Mouse (Mus musculus) MEL (cell line): ENCODE results near the gene Fam98c. TPM values are rescaled to one million over a fixed set of nuclear protein-coding genes. Genes with fewer than 3 reads are reported as not detected.

ENCODE experiments used
- DNase-seq: peaks from one replicate; pipeline ENCODE4 v3.0.0; 2011; ENCODE audit warnings: low read depth, low spot score
- H3K27ac ChIP-seq: 2 replicates; pipeline ENCODE4 v1.5.1; 2012; ENCODE audit warnings: low read depth, mild to moderate bottlenecking, control low read depth, low read length, moderate library complexity; ENCODE audit not compliant: control insufficient read depth
- H3K27me3 ChIP-seq, 2 experiments: fragments of 150-350 bp in 1 of 2; sonication (generic) in 1 of 2; 2 replicates each; pipeline ENCODE4 v1.6.1; 2012; ENCODE audit warnings: low read length in 2 of 2, mild to moderate bottlenecking in 2 of 2, improper control_type of control experiment in 1 of 2, moderate library complexity in 1 of 2; ENCODE audit not compliant: insufficient read depth in 2 of 2, control insufficient read depth in 1 of 2
- H3K36me3 ChIP-seq, 2 experiments: 2 replicates each; pipeline ENCODE4 v1.6.1; 2012 to 2014; ENCODE audit warnings: low read length in 2 of 2, improper control_type of control experiment in 1 of 2, inconsistent platforms in 1 of 2, mild to moderate bottlenecking in 1 of 2; ENCODE audit not compliant: insufficient read depth in 2 of 2, control insufficient read depth in 1 of 2
- H3K4me1 ChIP-seq, 2 experiments: fragments of 150-350 bp in 1 of 2; sonication (generic) in 1 of 2; 2 replicates each; pipeline ENCODE4 v1.6.1; 2012; ENCODE audit warnings: low read length in 2 of 2, improper control_type of control experiment in 1 of 2, mild to moderate bottlenecking in 1 of 2; ENCODE audit not compliant: insufficient read depth in 2 of 2, control insufficient read depth in 1 of 2
- H3K4me3 ChIP-seq, 2 experiments: fragments of 150-350 bp in 1 of 2; sonication (generic) in 1 of 2; 2 replicates each; pipeline ENCODE4 v1.5.1; 2012; ENCODE audit warnings: low read depth in 2 of 2, low read length in 2 of 2, mild to moderate bottlenecking in 2 of 2, moderate library complexity in 2 of 2, control low read depth in 1 of 2, improper control_type of control experiment in 1 of 2; ENCODE audit not compliant: control insufficient read depth in 1 of 2, insufficient read depth in 1 of 2
- H3K79me2 ChIP-seq: 2 replicates; pipeline ENCODE4 v1.6.1; 2012; ENCODE audit warnings: mild to moderate bottlenecking, low read length, moderate library complexity; ENCODE audit not compliant: control insufficient read depth, poor library complexity, insufficient read depth
- H3K9ac ChIP-seq: 2 replicates; pipeline ENCODE4 v1.6.1; 2012; ENCODE audit warnings: low read depth, mild to moderate bottlenecking, control low read depth, low read length, moderate library complexity; ENCODE audit not compliant: control insufficient read depth, poor library complexity, severe bottlenecking
- H3K9me3 ChIP-seq: fragments of 150-350 bp; sonication (generic); replicated peaks from 2 replicates; pipeline ENCODE4 v1.6.1; 2012; ENCODE audit warnings: mild to moderate bottlenecking, low read length, improper control_type of control experiment, moderate library complexity; ENCODE audit not compliant: insufficient read depth
- BHLHE40 ChIP-seq: IDR thresholded peaks from 2 replicates; pipeline ENCODE4 v1.6.1; 2012; ENCODE audit warnings: low read depth, mild to moderate bottlenecking, inconsistent platforms, low read length, improper control_type of control experiment, borderline replicate concordance
- CHD1 ChIP-seq: IDR thresholded peaks from 2 replicates; pipeline ENCODE4 v1.6.1; 2012; ENCODE audit warnings: low read depth, mild to moderate bottlenecking, inconsistent platforms, low read length, improper control_type of control experiment
- CHD2 ChIP-seq: IDR thresholded peaks from 2 replicates; pipeline ENCODE4 v1.6.1; 2011; ENCODE audit warnings: low read length, improper control_type of control experiment
- CTCF ChIP-seq, 3 experiments: IDR thresholded peaks in 2 of 3; conservative IDR thresholded peaks in 1 of 3; 2 replicates each; pipeline ENCODE4 v1.5.1; 2011 to 2012; ENCODE audit warnings: low read length in 3 of 3, low read depth in 2 of 3, mild to moderate bottlenecking in 2 of 3, improper control_type of control experiment in 1 of 3, inconsistent platforms in 1 of 3, mixed read lengths in 1 of 3, moderate library complexity in 1 of 3; ENCODE audit not compliant: control insufficient read depth in 1 of 3, insufficient read depth in 1 of 3, poor library complexity in 1 of 3, severe bottlenecking in 1 of 3
- ELF1 ChIP-seq: IDR thresholded peaks from 2 replicates; pipeline ENCODE4 v1.6.1; 2014; ENCODE audit warnings: low read depth, mild to moderate bottlenecking, inconsistent platforms, low read length, improper control_type of control experiment, moderate library complexity
- EP300 ChIP-seq, 2 experiments: IDR thresholded peaks; 2 replicates each; pipeline ENCODE4 v1.6.1; 2011; ENCODE audit warnings: improper control_type of control experiment in 2 of 2, low read length in 2 of 2, low read depth in 1 of 2, mild to moderate bottlenecking in 1 of 2
- ETS1 ChIP-seq: IDR thresholded peaks from 2 replicates; pipeline ENCODE4 v1.6.1; 2012; ENCODE audit warnings: low read depth, mild to moderate bottlenecking, inconsistent platforms, low read length, improper control_type of control experiment, moderate library complexity
- GATA1 ChIP-seq: IDR thresholded peaks from 2 replicates; pipeline ENCODE4 v1.6.1; 2011; ENCODE audit warnings: low read depth, low read length, improper control_type of control experiment
- JUND ChIP-seq: IDR thresholded peaks from 2 replicates; pipeline ENCODE4 v1.6.1; 2011; ENCODE audit warnings: low read depth, mild to moderate bottlenecking, improper control_type of control experiment, low read length
- KAT2A ChIP-seq: conservative IDR thresholded peaks from 2 replicates; pipeline ENCODE4 v1.6.1; 2012; ENCODE audit warnings: low read depth, low read length, improper control_type of control experiment, inconsistent platforms
- MAFK ChIP-seq: IDR thresholded peaks from 2 replicates; pipeline ENCODE4 v1.6.1; 2011; ENCODE audit warnings: low read depth, mild to moderate bottlenecking, low read length, improper control_type of control experiment, borderline replicate concordance
- MAX ChIP-seq: IDR thresholded peaks from 2 replicates; pipeline ENCODE4 v1.6.1; 2011; ENCODE audit warnings: low read length, improper control_type of control experiment
- MAZ ChIP-seq: IDR thresholded peaks from 2 replicates; pipeline ENCODE4 v1.6.1; 2012; ENCODE audit warnings: low read depth, mild to moderate bottlenecking, inconsistent platforms, low read length, improper control_type of control experiment
- MEF2A ChIP-seq: IDR thresholded peaks from 2 replicates; pipeline ENCODE4 v1.6.1; 2014; ENCODE audit warnings: low read depth, mild to moderate bottlenecking, inconsistent platforms, low read length, improper control_type of control experiment; ENCODE audit not compliant: poor library complexity, insufficient replicate concordance, severe bottlenecking; ENCODE audit errors: extremely low read depth
- MXI1 ChIP-seq: IDR thresholded peaks from 2 replicates; pipeline ENCODE4 v1.6.1; 2011; ENCODE audit warnings: mild to moderate bottlenecking, low read depth, low read length, improper control_type of control experiment
- MYB ChIP-seq: IDR thresholded peaks from 2 replicates; pipeline ENCODE4 v1.6.1; 2011; ENCODE audit warnings: mild to moderate bottlenecking, low read depth, low read length, improper control_type of control experiment
- MYC ChIP-seq: IDR thresholded peaks from 2 replicates; pipeline ENCODE4 v1.6.1; 2011; ENCODE audit warnings: low read depth, mild to moderate bottlenecking, low read length, improper control_type of control experiment, moderate library complexity
- NELFE ChIP-seq: IDR thresholded peaks from 2 replicates; pipeline ENCODE4 v1.6.1; 2011; ENCODE audit warnings: low read depth, low read length, improper control_type of control experiment
- NRF1 ChIP-seq: IDR thresholded peaks from 2 replicates; pipeline ENCODE4 v1.6.1; 2014; ENCODE audit warnings: low read depth, mild to moderate bottlenecking, inconsistent platforms, low read length, improper control_type of control experiment, moderate library complexity; ENCODE audit not compliant: poor library complexity, insufficient read depth, severe bottlenecking
- POLR2A ChIP-seq, 2 experiments: IDR thresholded peaks; 2 replicates each; pipeline ENCODE4 v1.6.1; 2011 to 2012; ENCODE audit warnings: low read length in 2 of 2, mild to moderate bottlenecking in 2 of 2, control low read depth in 1 of 2, improper control_type of control experiment in 1 of 2, low read depth in 1 of 2, moderate library complexity in 1 of 2; ENCODE audit not compliant: control insufficient read depth in 1 of 2, insufficient read depth in 1 of 2, poor library complexity in 1 of 2
- POLR2AphosphoS2 ChIP-seq: IDR thresholded peaks from 2 replicates; pipeline ENCODE4 v1.6.1; 2011; ENCODE audit warnings: low read length, improper control_type of control experiment
- POLR2AphosphoS5 ChIP-seq: IDR thresholded peaks from 2 replicates; pipeline ENCODE4 v1.6.1; 2012; ENCODE audit warnings: low read depth, borderline replicate concordance, mild to moderate bottlenecking, inconsistent platforms, low read length, moderate library complexity, mixed read lengths
- RAD21 ChIP-seq: IDR thresholded peaks from 2 replicates; pipeline ENCODE4 v1.6.1; 2011; ENCODE audit warnings: mild to moderate bottlenecking, low read depth, low read length, improper control_type of control experiment
- RCOR1 ChIP-seq: IDR thresholded peaks from 2 replicates; pipeline ENCODE4 v1.6.1; 2012; ENCODE audit warnings: low read depth, mild to moderate bottlenecking, inconsistent platforms, low read length, improper control_type of control experiment
- SIN3A ChIP-seq: IDR thresholded peaks from 2 replicates; pipeline ENCODE4 v1.6.1; 2012; ENCODE audit warnings: low read length, improper control_type of control experiment, inconsistent platforms
- SMC3 ChIP-seq: IDR thresholded peaks from 2 replicates; pipeline ENCODE4 v1.6.1; 2011; ENCODE audit warnings: low read depth, low read length, improper control_type of control experiment
- TAL1 ChIP-seq: IDR thresholded peaks from 2 replicates; pipeline ENCODE4 v1.6.1; 2012; ENCODE audit warnings: mild to moderate bottlenecking, inconsistent platforms, low read length, moderate library complexity, mixed read lengths
- TBP ChIP-seq: IDR thresholded peaks from 2 replicates; pipeline ENCODE4 v1.8.0; 2011; ENCODE audit warnings: low read depth, low read length, improper control_type of control experiment
- TCF12 ChIP-seq: IDR thresholded peaks from 2 replicates; pipeline ENCODE4 v1.6.1; 2014; ENCODE audit warnings: low read depth, mild to moderate bottlenecking, inconsistent platforms, low read length, improper control_type of control experiment, moderate library complexity
- UBTF ChIP-seq: IDR thresholded peaks from 2 replicates; pipeline ENCODE4 v1.6.1; 2012; ENCODE audit warnings: low read depth, mild to moderate bottlenecking, inconsistent platforms, low read length, improper control_type of control experiment, moderate library complexity, borderline replicate concordance; ENCODE audit not compliant: insufficient read depth
- USF1 ChIP-seq: IDR thresholded peaks from 2 replicates; pipeline ENCODE4 v1.6.1; 2014; ENCODE audit warnings: low read depth, mild to moderate bottlenecking, inconsistent platforms, low read length, improper control_type of control experiment, moderate library complexity
- USF2 ChIP-seq, 2 experiments: IDR thresholded peaks; 2 replicates each; pipeline ENCODE4 v1.6.1; 2011 to 2012; ENCODE audit warnings: improper control_type of control experiment in 2 of 2, low read length in 2 of 2, borderline replicate concordance in 1 of 2, inconsistent platforms in 1 of 2, low read depth in 1 of 2, mild to moderate bottlenecking in 1 of 2; ENCODE audit not compliant: insufficient read depth in 1 of 2
- ZC3H11A ChIP-seq: IDR thresholded peaks from 2 replicates; pipeline ENCODE4 v1.6.1; 2012; ENCODE audit warnings: low read depth, mild to moderate bottlenecking, inconsistent platforms, low read length, improper control_type of control experiment
- ZKSCAN1 ChIP-seq: IDR thresholded peaks from 2 replicates; pipeline ENCODE4 v1.6.1; 2012; ENCODE audit warnings: low read depth, mild to moderate bottlenecking, inconsistent platforms, low read length, improper control_type of control experiment, moderate library complexity
- ZMIZ1 ChIP-seq: IDR thresholded peaks from 2 replicates; pipeline ENCODE4 v1.6.1; 2012; ENCODE audit warnings: low read depth, mild to moderate bottlenecking, inconsistent platforms, low read length, improper control_type of control experiment, moderate library complexity
- ZNF384 ChIP-seq: IDR thresholded peaks from 2 replicates; pipeline ENCODE4 v1.6.1; 2012; ENCODE audit warnings: low read depth, mild to moderate bottlenecking, inconsistent platforms, low read length, improper control_type of control experiment
- polyA plus RNA-seq, 2 experiments: library from polyadenylated mRNA; stranded (reverse) in 1 of 2; unstranded in 1 of 2; fragments of >175 nt in 1 of 2; fragments of >200 nt in 1 of 2; gene quantifications; 2 replicates each; pipeline versions ENCODE4 v1.2.1 to v1.2.4; 2012; ENCODE audit warnings: low replicate concordance in 2 of 2, low read depth in 1 of 2; ENCODE audit not compliant: insufficient read length in 2 of 2, insufficient read depth in 1 of 2, missing spikeins in 1 of 2
- total RNA-seq: library from RNA; depleted of rRNA; stranded (reverse); fragments of 300-350 nt; gene quantifications from 2 replicates; pipeline ENCODE4 v1.2.3, GENCODE M21; 2012

Fam98c gene
- total and polyA plus RNA-seq, 3 experiments = 14.3 to 32.0 TPM; not detected in 1

DNA sequence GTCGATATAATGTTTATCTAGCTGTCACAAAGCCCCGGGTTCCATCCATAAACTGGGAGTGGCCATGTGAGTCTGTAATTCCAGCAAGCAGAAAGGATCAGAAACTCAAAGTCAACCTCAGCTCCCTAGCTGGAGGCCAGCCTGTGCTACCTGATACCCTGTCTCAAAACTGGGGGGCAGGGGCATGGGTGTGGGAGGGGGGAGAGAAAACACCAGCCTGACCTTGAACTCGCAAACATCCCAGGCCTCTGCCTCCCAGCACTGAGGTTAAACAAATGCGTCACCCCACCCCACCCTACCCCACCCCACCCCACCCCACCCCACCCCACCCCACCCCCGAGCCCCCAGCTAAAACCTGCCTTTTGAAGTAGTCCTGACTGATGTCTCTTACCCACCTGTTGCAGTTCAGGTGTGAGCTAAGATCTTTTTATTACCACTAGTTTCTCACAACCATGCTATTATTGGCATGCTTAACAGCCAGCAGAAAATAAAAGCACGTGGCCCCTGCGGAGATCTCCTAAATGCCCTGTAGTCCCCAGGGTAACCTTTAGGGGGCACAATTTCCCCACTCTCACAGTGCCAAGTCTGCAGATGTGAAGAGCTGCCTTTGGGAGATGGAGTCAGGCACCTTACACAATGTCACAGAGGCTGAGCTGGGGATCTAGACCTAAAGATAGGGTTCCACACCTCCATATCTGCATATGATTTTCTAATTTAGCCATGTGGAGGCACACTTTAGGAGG lies 29.7 kb downstream of the Fam98c start:
- H3K9me3 ChIP-seq = no peaks in the 10 kb centered on the region
- no peak overlapping the region for H3K4me3 ChIP-seq
- H3K27ac ChIP-seq = no peak overlapping the region
- no peaks in the 10 kb centered on the region; a peak in 1 of 4 replicates for H3K36me3 ChIP-seq
- no peaks in the 10 kb centered on the region for H3K79me2 ChIP-seq
- H3K4me1 ChIP-seq = peaks cover 0 to 6% of the 10 kb centered on the region in 2 experiments; a peak in 1 of 4 replicates
- no peaks in the 10 kb centered on the region for H3K27me3 ChIP-seq
- H3K9ac ChIP-seq = 0 out of 2 replicates have a peak overlapping the region, but pooled peaks have one; percentile 20
- peak; percentile 87 for DNase-seq
- TF ChIP-seq POLR2AphosphoS5 = no peak
- TF ChIP-seq ZNF384 = no peak
- TF ChIP-seq MEF2A = no peak
- no peak for TF ChIP-seq ZMIZ1
- TF ChIP-seq CHD1 = no peak
- peak; percentile 86 for TF ChIP-seq USF1
- TF ChIP-seq SMC3 = peak; percentile 75
- TF ChIP-seq MAFK = no peak
- TF ChIP-seq ZKSCAN1 = no peak
- TF ChIP-seq MAX = peak; percentile 99
- TF ChIP-seq KAT2A = no peak
- TF ChIP-seq ELF1 = no peak
- TF ChIP-seq MYB = no peak
- no peak for TF ChIP-seq CHD2
- TF ChIP-seq EP300 (IDR thresholded peaks at IDR 0.05; ENCODE audit: low read depth in 1 of 2, low read length in 2 of 2) = no peak
- no peak for TF ChIP-seq TBP
- peak; percentile 98 for TF ChIP-seq SIN3A
- no peak for TF ChIP-seq USF2 (IDR thresholded peaks at IDR 0.05; ENCODE audit: borderline replicate concordance in 1 of 2, insufficient read depth in 1 of 2, low read depth in 1 of 2, low read length in 2 of 2)
- TF ChIP-seq MXI1 = peak; percentile 99
- no peak for TF ChIP-seq RCOR1
- TF ChIP-seq NELFE = no peak
- no peak for TF ChIP-seq POLR2A (IDR thresholded peaks at IDR 0.05; ENCODE audit: control insufficient read depth in 1 of 2, insufficient read depth in 1 of 2, low read depth in 1 of 2, low read length in 2 of 2, poor library complexity in 1 of 2)
- peak; percentile 99 for TF ChIP-seq MYC
- TF ChIP-seq POLR2AphosphoS2 = no peak
- peak; percentile 56; the same call in 1 of the 2 replicates for TF ChIP-seq BHLHE40
- TF ChIP-seq TAL1 = no peak
- TF ChIP-seq UBTF = no peak
- TF ChIP-seq GATA1 = no peak
- TF ChIP-seq JUND = no peak
- no peak for TF ChIP-seq ETS1
- no peak for TF ChIP-seq NRF1
- TF ChIP-seq TCF12 = 0 out of 2 replicates have a peak, but pooled peaks have one; percentile 10
- peak; percentile 73 to 95 (median 94) for TF ChIP-seq CTCF (IDR thresholded peaks at IDR 0.05 in 2 of 3, conservative IDR thresholded peaks at IDR 0.05 in 1 of 3; ENCODE audit: control insufficient read depth in 1 of 3, insufficient read depth in 1 of 3, low read depth in 2 of 3, low read length in 3 of 3, poor library complexity in 1 of 3, severe bottlenecking in 1 of 3)
- TF ChIP-seq MAZ = peak; percentile 61; the same call in 1 of the 2 replicates
- TF ChIP-seq ZC3H11A = peak; percentile 80
- peak; percentile 94 for TF ChIP-seq RAD21
